Mouse (Mus musculus) hindbrain, embryonic 15.5 days (tissue): ENCODE results near the gene Tekt3. TPM values are rescaled to one million over a fixed set of nuclear protein-coding genes. Genes with fewer than 3 reads are reported as not detected.

Source experiments
- ATAC-seq: fragments of 200-750 bp; cut with Nextera tagmentation; 2 replicates; pipeline ENCODE4 v1.8.0; 2017; ENCODE audit warnings: low read depth, moderate number of reproducible peaks, moderate TSS enrichment; ENCODE audit not compliant: low FRiP score
- H3K27ac ChIP-seq: fragments of 300-500 bp; sonication (generic); replicated peaks from 2 replicates; pipeline ENCODE4 v1.5.1; 2015; ENCODE audit warnings: mild to moderate bottlenecking, inconsistent platforms
- H3K27me3 ChIP-seq: fragments of 300-500 bp; sonication (generic); 2 replicates; pipeline ENCODE4 v1.6.1; 2015; ENCODE audit warnings: control low read depth, inconsistent platforms
- H3K36me3 ChIP-seq: fragments of 300-500 bp; sonication (generic); 2 replicates; pipeline ENCODE4 v1.6.1; 2015; ENCODE audit warnings: control low read depth, inconsistent platforms
- H3K4me1 ChIP-seq: fragments of 300-500 bp; sonication (generic); replicated peaks from 2 replicates; pipeline ENCODE4 v1.6.1; 2015; ENCODE audit warnings: control low read depth, inconsistent platforms
- H3K4me2 ChIP-seq: fragments of 300-500 bp; sonication (generic); 2 replicates; pipeline ENCODE4 v1.6.1; 2015; ENCODE audit warnings: moderate library complexity, mild to moderate bottlenecking, inconsistent platforms
- H3K4me3 ChIP-seq: fragments of 300-500 bp; sonication (generic); 2 replicates; pipeline ENCODE4 v1.5.1; 2015; ENCODE audit warnings: mild to moderate bottlenecking, inconsistent platforms
- H3K9ac ChIP-seq: fragments of 300-500 bp; sonication (generic); 2 replicates; pipeline ENCODE4 v1.6.1; 2015; ENCODE audit warnings: inconsistent platforms
- H3K9me3 ChIP-seq: fragments of 300-500 bp; sonication (generic); 2 replicates; pipeline ENCODE4 v1.6.1; 2016; ENCODE audit warnings: control low read depth, inconsistent platforms
- WGBS: fragments of 180-500 bp; shearing (Covaris S2); methylation state at CpG from one replicate; pipeline ENCODE4 v1.1.7; 2015; 5-methylcytosine and 5-hydroxymethylcytosine counted together
- polyA plus RNA-seq: library from polyadenylated mRNA; unstranded; fragments of >200 nt; fragmentation: Nextera tagmentation; extraction: Ambion mirVana; gene quantifications from 2 replicates; pipeline ENCODE4 v1.2.1, GENCODE M21; 2015

The Tekt3 gene
- polyA plus RNA-seq, 1 experiment from 2014 or later: not detected

DNA sequence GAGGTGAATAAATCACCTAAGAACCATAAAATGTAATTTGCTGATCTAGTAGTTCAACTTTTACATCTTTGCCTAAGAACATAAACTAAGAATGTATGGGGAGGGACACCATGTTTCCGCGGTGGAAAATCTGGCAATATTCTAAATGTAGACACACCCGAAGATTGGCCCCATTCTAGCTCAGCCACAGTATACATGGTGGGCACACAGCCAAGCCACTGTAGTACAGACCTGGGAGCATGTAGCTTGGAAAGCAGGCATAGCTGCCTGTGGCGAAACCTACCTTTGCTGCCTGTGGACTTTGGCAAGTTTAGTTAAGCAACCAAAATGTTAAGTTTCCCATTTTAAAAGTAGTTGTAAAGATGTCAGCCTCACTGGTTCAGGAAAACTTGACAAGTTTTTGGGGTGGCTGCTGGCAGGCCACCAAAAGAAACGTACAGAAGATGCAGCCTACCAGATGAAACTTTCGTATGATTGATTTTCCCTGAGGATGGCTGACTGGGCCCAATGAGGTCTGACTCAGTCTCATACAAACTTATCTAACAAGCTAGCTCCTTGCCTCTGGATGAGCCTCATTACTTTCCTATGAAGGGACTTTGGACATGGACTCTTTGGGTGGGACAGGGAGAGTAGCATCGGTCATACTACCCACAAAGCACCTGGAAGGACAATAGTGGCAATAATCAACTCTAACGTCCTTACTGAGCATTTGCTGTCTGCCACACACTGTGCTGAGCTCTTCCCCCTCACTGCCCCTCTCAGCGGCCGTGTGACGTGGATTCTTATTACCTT is 25.8 kb upstream of the Tekt3 start:
- Histone ChIP-seq H3K36me3 (no peaks in the 10 kb centered on the region), H3K4me3 (no peak overlapping the region), H3K27ac (no peak overlapping the region), H3K9me3 (no peaks in the 10 kb centered on the region), H3K9ac (no peak overlapping the region), H3K4me2 (no peak overlapping the region), H3K4me1 (peaks cover 4% of the 10 kb centered on the region; the same call in 1 of the 2 replicates), H3K27me3 (no peaks in the 10 kb centered on the region)
- no peak for ATAC-seq
- WGBS: 77% methylated on average over 11 of the region's 11 CpGs

DNA sequence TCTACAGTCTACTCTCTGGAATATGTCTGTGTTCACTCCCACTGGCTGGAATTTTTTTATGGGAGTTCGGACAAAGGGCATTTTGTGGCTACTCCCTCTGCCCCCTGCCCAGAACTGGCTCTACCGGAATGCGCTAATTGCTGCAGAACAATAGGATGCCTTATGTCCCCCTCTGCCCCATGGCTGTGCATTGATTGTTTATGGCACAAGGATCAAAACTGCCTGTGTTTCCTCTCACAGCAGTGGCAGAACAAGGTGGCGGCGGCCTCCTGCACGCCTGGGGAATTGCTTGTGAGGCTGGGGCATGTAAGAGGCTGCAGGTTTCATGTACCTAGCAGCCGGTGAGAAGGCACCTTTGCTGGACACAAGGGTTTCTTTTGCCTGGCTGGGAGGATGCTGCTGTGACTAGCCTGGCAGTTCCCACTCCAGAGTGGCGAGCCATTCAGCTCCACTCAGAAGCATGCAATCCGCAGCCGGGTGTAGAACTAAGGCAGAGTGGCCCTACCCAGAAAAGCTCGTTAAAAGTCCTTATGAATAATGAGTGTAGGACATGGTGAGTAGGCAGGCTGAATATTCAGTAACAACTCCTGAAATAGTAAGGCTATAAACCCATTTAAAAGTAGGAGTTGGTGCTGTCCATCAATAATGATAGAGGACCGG is 21.3 kb upstream of the Tekt3 start:
- Histone ChIP-seq H3K4me1 (peaks cover 4% of the 10 kb centered on the region; the same call in 1 of the 2 replicates), H3K27me3 (no peaks in the 10 kb centered on the region), H3K9me3 (no peaks in the 10 kb centered on the region), H3K36me3 (no peaks in the 10 kb centered on the region), H3K9ac (no peak overlapping the region), H3K4me3 (no peak overlapping the region), H3K27ac (no peak overlapping the region), H3K4me2 (no peak overlapping the region)
- no peak for ATAC-seq
- 37% methylated on average over 12 of the region's 12 CpGs for WGBS

DNA sequence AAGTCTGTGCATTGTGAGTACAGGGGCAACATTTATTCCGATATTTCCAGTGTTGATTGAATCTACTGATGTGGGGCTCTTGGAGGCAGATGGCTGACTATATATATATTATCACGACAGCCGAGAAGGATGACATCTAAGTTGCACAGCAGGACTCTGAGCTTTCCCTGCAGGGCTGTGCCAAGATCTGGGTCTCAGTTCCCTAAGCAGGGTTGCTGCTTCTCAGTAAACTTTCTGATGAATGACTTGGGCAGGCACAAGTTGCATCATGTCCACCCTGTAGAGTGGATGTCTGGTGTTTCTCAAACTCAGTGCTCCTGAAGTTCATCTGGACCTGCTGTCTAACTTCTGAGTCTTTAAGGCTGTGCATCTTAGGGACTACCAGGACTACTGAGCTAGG is 15.7 kb upstream of the Tekt3 start:
- ATAC-seq: no peak
- Histone ChIP-seq H3K9ac (no peak overlapping the region), H3K4me2 (no peak overlapping the region), H3K9me3 (no peaks in the 10 kb centered on the region), H3K36me3 (no peaks in the 10 kb centered on the region), H3K4me1 (no peaks in the 10 kb centered on the region), H3K4me3 (no peak overlapping the region), H3K27ac (no peak overlapping the region), H3K27me3 (no peaks in the 10 kb centered on the region)
- WGBS: 65% methylated on average over 3 of the region's 3 CpGs

DNA sequence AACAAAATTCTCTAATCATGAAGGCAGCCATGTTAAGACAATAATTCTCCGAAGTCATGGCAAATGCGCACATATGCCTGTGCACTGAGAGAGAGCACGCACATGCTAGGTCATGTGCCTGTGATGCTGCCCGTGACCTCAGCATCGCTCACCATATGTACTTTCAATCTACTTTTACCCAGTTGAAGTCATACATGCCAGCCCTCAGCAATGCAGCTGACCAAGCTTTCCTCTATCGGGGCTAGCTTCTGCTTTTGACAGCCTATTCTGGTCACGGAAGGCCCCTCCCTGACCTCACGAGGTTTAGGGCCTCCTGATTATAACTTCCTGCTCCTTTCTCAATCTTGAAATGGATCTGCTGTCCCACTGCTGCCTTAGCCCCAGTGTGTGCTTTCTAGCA is 15.1 kb upstream of the Tekt3 start:
- Histone ChIP-seq H3K9ac (no peak overlapping the region), H3K4me2 (no peak overlapping the region), H3K9me3 (no peaks in the 10 kb centered on the region), H3K27ac (no peak overlapping the region), H3K36me3 (no peaks in the 10 kb centered on the region), H3K4me3 (no peak overlapping the region), H3K27me3 (no peaks in the 10 kb centered on the region), H3K4me1 (no peaks in the 10 kb centered on the region)
- ATAC-seq: no peak
- 92% methylated on average over 8 of the region's 8 CpGs for WGBS

DNA sequence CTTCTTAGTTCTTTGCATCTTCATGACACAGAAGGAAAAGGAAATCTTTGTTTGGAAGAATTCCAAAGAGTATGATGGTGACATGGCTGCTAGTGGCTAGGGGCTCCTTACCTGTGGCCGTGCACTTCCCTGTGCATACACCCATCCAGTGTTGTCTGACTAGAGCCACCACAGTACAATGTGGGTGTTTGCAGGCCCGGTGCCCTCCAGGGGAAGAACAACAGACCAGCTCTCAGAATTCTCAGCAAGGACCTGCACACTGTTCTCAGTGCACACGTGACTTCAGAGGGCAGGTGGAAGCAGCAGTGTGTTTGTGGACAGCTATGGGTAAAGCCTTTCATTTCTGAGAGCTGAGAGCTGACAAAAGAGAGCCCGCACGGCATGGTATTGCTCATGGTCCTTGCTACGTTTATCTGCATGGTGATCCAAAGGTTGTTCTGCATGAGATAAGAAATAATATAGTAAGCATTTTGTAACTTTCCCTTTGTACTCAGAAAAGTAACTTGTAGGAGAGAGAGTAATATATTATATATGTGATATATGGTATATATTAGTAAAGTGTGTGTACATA is 11.0 kb upstream of the Tekt3 start:
- no peak for ATAC-seq
- no peaks in the 10 kb centered on the region for H3K9me3 ChIP-seq
- H3K27ac ChIP-seq: no peak overlapping the region
- H3K36me3 ChIP-seq: no peaks in the 10 kb centered on the region
- 94% methylated on average over 6 of the region's 6 CpGs for WGBS
- no peaks in the 10 kb centered on the region for H3K27me3 ChIP-seq
- H3K4me2 ChIP-seq: no peak overlapping the region
- H3K9ac ChIP-seq: no peak overlapping the region
- H3K4me1 ChIP-seq: no peaks in the 10 kb centered on the region
- H3K4me3 ChIP-seq: no peak overlapping the region

DNA sequence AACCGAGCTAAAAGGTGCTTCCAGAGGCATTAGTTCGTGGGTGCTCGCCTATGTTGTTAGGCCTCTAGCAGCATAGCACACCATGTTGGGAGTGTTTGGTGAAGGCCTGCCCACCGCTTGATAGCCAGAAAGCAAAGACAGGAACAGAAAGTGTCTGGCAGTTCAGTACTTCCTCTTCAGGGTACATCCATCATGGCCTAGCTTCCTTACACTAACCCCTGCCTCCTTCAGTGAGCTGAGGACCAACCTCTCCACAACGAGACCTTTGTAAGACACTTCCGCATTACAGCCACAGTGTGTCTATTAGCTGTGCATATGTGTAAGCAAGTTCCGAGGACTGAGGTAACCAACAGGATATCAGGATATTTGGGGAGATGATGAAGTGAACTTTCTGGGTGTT is 10.4 kb upstream of the Tekt3 start:
- no peak for ATAC-seq
- Histone ChIP-seq H3K9ac (no peak overlapping the region), H3K27me3 (no peaks in the 10 kb centered on the region), H3K9me3 (no peaks in the 10 kb centered on the region), H3K27ac (no peak overlapping the region), H3K36me3 (no peaks in the 10 kb centered on the region), H3K4me1 (no peaks in the 10 kb centered on the region), H3K4me3 (no peak overlapping the region), H3K4me2 (no peak overlapping the region)
- 93% methylated on average over 7 of the region's 7 CpGs for WGBS

DNA sequence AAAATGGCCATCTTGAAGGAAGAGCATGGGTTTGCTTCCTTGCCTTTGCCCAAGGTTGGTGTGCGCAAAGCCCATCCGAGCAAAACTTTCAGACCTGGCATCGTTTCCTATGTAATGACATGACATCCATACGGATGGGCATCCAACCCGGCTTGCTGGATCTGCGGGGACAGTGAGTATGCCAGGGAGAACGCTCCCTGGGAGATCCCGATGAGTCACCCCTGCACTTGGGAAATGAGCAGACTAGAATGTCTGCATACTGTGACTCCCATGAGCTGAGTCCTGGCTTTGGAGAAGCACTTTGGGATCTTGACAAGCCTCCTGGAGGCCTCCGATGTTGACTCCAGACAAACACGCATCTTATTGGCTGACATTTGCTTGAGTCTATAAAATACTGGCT is 9.5 kb upstream of the Tekt3 start:
- H3K9me3 ChIP-seq: no peaks in the 10 kb centered on the region
- no peaks in the 10 kb centered on the region for H3K27me3 ChIP-seq
- no peak overlapping the region for H3K4me3 ChIP-seq
- no peaks in the 10 kb centered on the region for H3K4me1 ChIP-seq
- H3K36me3 ChIP-seq: no peaks in the 10 kb centered on the region
- H3K27ac ChIP-seq: no peak overlapping the region
- ATAC-seq: no peak
- H3K9ac ChIP-seq: no peak overlapping the region
- WGBS: 95% methylated on average over 10 of the region's 10 CpGs
- no peak overlapping the region for H3K4me2 ChIP-seq

DNA sequence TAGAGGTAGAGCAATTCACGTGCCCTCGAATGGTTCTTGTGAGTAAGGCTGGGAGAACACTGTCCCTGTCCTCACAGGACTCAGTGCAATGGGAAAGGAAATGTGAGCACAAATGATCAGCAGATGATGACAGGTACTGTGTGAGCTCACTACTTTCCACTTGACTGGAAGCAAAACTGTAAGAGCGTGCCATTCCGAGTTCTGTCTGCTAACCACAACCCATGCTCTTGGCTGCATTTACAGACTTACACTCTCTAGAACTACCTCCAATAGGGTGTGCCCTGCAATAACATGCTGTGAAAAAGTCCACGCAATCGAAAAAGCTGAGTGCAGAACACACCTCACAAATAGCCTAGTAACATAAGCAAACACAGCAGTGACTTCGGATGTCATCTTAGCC is 5.9 kb upstream of the Tekt3 start:
- 95% methylated on average over 7 of the region's 7 CpGs for WGBS
- no peaks in the 10 kb centered on the region for H3K27me3 ChIP-seq
- no peak overlapping the region for H3K9ac ChIP-seq
- H3K27ac ChIP-seq: no peak overlapping the region
- no peak overlapping the region for H3K4me3 ChIP-seq
- H3K4me1 ChIP-seq: no peaks in the 10 kb centered on the region
- no peaks in the 10 kb centered on the region for H3K9me3 ChIP-seq
- no peaks in the 10 kb centered on the region for H3K36me3 ChIP-seq
- no peak overlapping the region for H3K4me2 ChIP-seq
- ATAC-seq: no peak

DNA sequence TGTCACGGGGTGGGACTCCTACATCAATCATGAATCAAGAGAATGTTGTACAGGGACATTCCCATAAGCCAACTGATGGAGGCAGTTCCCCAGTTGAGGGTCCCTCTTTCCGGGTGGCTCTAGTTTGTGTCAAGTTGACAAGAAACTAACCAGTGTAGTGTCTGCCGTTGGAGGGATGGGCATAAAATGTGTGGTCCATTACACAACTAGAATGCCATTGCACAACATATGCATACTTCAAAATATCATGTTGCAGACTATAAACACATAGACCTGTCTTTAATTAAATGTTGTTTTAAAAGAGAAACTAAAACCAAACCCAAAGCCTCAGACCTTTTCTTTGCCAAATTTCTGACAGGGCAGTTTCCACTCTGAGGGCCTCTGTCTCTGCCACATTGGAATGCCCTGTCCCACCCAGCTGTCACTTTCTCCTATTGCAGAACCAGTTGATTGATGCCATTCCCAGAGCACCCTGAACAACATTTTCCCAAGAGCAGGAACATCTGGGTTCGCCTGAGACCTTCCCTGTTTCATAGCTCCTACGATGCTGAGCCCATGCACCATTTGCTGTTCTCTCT is 3.0 kb upstream of the Tekt3 start:
- WGBS: 72% methylated on average over 5 of the region's 5 CpGs
- no peaks in the 10 kb centered on the region for H3K9me3 ChIP-seq
- no peak for ATAC-seq
- no peak overlapping the region for H3K4me2 ChIP-seq
- no peaks in the 10 kb centered on the region for H3K36me3 ChIP-seq
- H3K27ac ChIP-seq: no peak overlapping the region
- H3K4me1 ChIP-seq: peaks cover 4% of the 10 kb centered on the region; the same call in 1 of the 2 replicates
- H3K9ac ChIP-seq: no peak overlapping the region
- no peaks in the 10 kb centered on the region for H3K27me3 ChIP-seq
- H3K4me3 ChIP-seq: no peak overlapping the region

DNA sequence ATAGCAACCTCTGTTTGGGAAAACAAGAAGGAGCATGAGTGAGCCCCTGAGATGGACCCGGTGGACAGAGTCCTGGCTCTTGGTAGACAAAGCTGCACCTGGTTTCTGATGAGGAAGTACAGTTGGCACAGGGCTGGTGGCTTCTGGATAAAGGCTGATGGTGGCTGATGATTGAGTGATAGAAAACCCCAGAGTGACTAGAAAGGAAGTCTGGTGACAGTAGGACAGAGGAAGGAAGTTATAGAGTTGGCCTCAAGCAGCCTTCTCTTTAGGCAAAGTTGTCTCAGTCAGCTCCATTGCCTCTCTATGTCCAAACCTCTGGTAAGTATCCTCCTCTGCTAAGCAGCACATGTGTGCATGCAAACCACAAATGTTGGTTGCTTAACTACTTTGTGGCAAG is 1.5 kb upstream of the Tekt3 start:
- 87% methylated on average over 1 of the region's 1 CpGs for WGBS
- no peak for ATAC-seq
- Histone ChIP-seq H3K27me3 (no peaks in the 10 kb centered on the region), H3K4me1 (peaks cover 4% of the 10 kb centered on the region; the same call in 1 of the 2 replicates), H3K36me3 (no peaks in the 10 kb centered on the region), H3K4me2 (no peak overlapping the region), H3K27ac (no peak overlapping the region), H3K9ac (no peak overlapping the region), H3K9me3 (no peaks in the 10 kb centered on the region), H3K4me3 (no peak overlapping the region)

DNA sequence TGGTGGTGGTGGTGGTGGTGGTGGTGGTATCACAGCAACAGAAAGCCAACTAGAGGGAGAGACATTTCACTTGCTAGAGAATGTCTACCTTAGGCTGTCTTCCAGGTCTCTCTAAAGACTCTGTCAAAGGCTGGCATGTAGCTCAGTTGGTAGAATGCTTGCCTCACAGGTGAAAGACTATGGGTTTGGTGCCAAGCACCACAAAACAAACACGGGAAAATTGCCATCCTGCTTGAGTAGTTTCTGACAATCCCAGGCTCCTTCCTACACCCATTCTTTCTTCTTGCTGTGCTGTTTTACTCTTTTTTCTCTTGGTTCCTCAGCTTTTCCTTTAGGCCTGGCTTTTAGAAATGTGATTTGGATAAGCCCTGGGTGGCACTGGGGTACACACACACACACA is 5.1 kb downstream of the Tekt3 start:
- Histone ChIP-seq H3K27me3 (no peaks in the 10 kb centered on the region), H3K4me2 (no peak overlapping the region), H3K4me1 (peaks cover 2% of the 10 kb centered on the region; the same call in 1 of the 2 replicates), H3K36me3 (no peaks in the 10 kb centered on the region), H3K9ac (no peak overlapping the region), H3K4me3 (no peak overlapping the region), H3K27ac (no peak overlapping the region), H3K9me3 (no peaks in the 10 kb centered on the region)
- ATAC-seq: no peak
- 68% methylated on average over 1 of the region's 1 CpGs for WGBS

DNA sequence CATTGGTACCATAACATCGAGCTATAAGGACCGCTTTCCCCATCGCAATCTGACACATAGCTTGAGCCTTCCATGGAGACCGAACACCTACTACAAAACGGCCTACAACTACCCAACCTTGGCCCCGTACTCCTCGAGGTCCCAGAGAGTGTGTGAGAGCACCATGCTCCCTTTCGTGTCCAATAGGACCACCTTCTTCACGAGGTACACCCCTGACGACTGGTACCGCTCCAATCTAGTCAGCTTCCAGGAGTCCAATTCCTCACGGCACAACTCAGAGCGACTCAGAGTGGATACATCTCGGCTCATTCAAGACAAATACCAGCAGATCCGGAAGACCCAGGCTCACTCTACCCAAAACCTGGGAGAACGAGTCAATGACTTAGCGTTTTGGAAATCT is 8.6 kb downstream of the Tekt3 start:
- H3K4me2 ChIP-seq: no peak overlapping the region
- H3K36me3 ChIP-seq: no peaks in the 10 kb centered on the region
- H3K27me3 ChIP-seq: no peaks in the 10 kb centered on the region
- no peak for ATAC-seq
- H3K4me1 ChIP-seq: no peaks in the 10 kb centered on the region
- H3K9me3 ChIP-seq: no peaks in the 10 kb centered on the region
- H3K4me3 ChIP-seq: no peak overlapping the region
- H3K27ac ChIP-seq: no peak overlapping the region
- H3K9ac ChIP-seq: no peak overlapping the region
- 92% methylated on average over 17 of the region's 17 CpGs for WGBS
